ENCODE assay signal across 8 mouse cellular contexts in genomic region chr6:17087485-17087884, GRCm38 (mm10). TPM values are rescaled to one million over a fixed set of nuclear protein-coding genes. Genes with fewer than 3 reads are reported as not detected.
DNase-seq lines count a peak whose midpoint lies in the region; ATAC-seq and TF ChIP-seq lines count a peak whose summit lies in the region.

No protein-coding gene starts in this region.

- no peak for TF ChIP-seq POLR2A in embryonic fibroblast, embryonic 13.5 days (IDR thresholded peaks at IDR 0.05; ENCODE audit: low read depth, low read length)

- H3K27me3 ChIP-seq in heart, embryonic 10.5 days (ENCODE audit: insufficient read depth, poor library complexity, severe bottlenecking): peaks cover 13% of the 10 kb centered on the region; the same call in 1 of the 2 replicates
- H3K27me3 ChIP-seq in heart, embryonic 12.5 days (replicated peaks): peaks cover 48% of the 10 kb centered on the region
- no peaks in the 10 kb centered on the region for H3K27me3 ChIP-seq in kidney, embryonic 16.5 days (ENCODE audit: insufficient read depth, low read length)
- no peaks in the 10 kb centered on the region for H3K27me3 ChIP-seq in liver, embryonic 11.5 days (replicated peaks; ENCODE audit: control insufficient read depth, insufficient read depth, low read length)

- H3K27ac ChIP-seq in heart, embryonic 10.5 days: no peak overlapping the region
- no peak overlapping the region for H3K27ac ChIP-seq in heart, embryonic 12.5 days (ENCODE audit: poor library complexity, severe bottlenecking)
- H3K27ac ChIP-seq in embryonic fibroblast, embryonic 13.5 days (ENCODE audit: insufficient read depth, low read length): no peak overlapping the region
- H3K27ac ChIP-seq in kidney, embryonic 16.5 days (ENCODE audit: low read length): no peak overlapping the region
- H3K27ac ChIP-seq in liver, embryonic 11.5 days (ENCODE audit: low read depth, low read length): no peak overlapping the region

- no peak overlapping the region for H3K4me3 ChIP-seq in heart, embryonic 10.5 days
- no peak overlapping the region for H3K4me3 ChIP-seq in heart, embryonic 12.5 days
- no peak overlapping the region for H3K4me3 ChIP-seq in embryonic fibroblast, embryonic 13.5 days (ENCODE audit: insufficient read depth, low read length)
- H3K4me3 ChIP-seq in kidney, embryonic 16.5 days (ENCODE audit: low read length): no peak overlapping the region
- H3K4me3 ChIP-seq in liver, embryonic 11.5 days (ENCODE audit: low read depth, low read length): no peak overlapping the region

- H3K4me2 ChIP-seq in heart, embryonic 12.5 days: no peak overlapping the region
- H3K4me2 ChIP-seq in kidney, embryonic 16.5 days (replicated peaks; ENCODE audit: low read depth, low read length): no peak overlapping the region
- no peak overlapping the region for H3K4me2 ChIP-seq in liver, embryonic 11.5 days

- H3K4me1 ChIP-seq in heart, embryonic 10.5 days: no peaks in the 10 kb centered on the region
- no peaks in the 10 kb centered on the region for H3K4me1 ChIP-seq in heart, embryonic 12.5 days (replicated peaks)
- H3K4me1 ChIP-seq in embryonic fibroblast, embryonic 13.5 days (ENCODE audit: control insufficient read depth, insufficient read depth, low read length): no peaks in the 10 kb centered on the region; the same call in 1 of the 2 replicates
- H3K4me1 ChIP-seq in kidney, embryonic 16.5 days (ENCODE audit: insufficient read depth, low read length): no peaks in the 10 kb centered on the region
- H3K4me1 ChIP-seq in liver, embryonic 11.5 days (replicated peaks; ENCODE audit: control insufficient read depth, insufficient read depth, low read length): no peaks in the 10 kb centered on the region

- no peak overlapping the region for H3K9ac ChIP-seq in heart, embryonic 12.5 days
- H3K9ac ChIP-seq in kidney, embryonic 16.5 days (replicated peaks; ENCODE audit: low read length): no peak overlapping the region
- no peak overlapping the region for H3K9ac ChIP-seq in liver, embryonic 11.5 days (ENCODE audit: low read depth, low read length)

- no peaks in the 10 kb centered on the region for H3K36me3 ChIP-seq in heart, embryonic 10.5 days
- H3K36me3 ChIP-seq in heart, embryonic 12.5 days: no peaks in the 10 kb centered on the region
- H3K36me3 ChIP-seq in kidney, embryonic 16.5 days (ENCODE audit: insufficient read depth, low read length): no peaks in the 10 kb centered on the region
- H3K36me3 ChIP-seq in liver, embryonic 11.5 days (ENCODE audit: control insufficient read depth, insufficient read depth, low read length): no peaks in the 10 kb centered on the region

- DNase-seq in heart, embryonic 10.5 days (ENCODE audit: low spot score): peak; percentile 79
- peak; percentile 37 for DNase-seq in adrenal gland, adult 8-10 months
- DNase-seq in liver, embryonic 11.5 days (ENCODE audit: low spot score): peak; percentile 51
- DNase-seq in retina, adult 2 months (ENCODE audit: low read depth, low spot score): peak; percentile 29
- DNase-seq in thymus, postnatal 25 days: peak; percentile 81

- H3K9me3 ChIP-seq in heart, embryonic 10.5 days: no peaks in the 10 kb centered on the region
- no peaks in the 10 kb centered on the region for H3K9me3 ChIP-seq in heart, embryonic 12.5 days (replicated peaks)
- H3K9me3 ChIP-seq in kidney, embryonic 16.5 days (ENCODE audit: low read length): no peaks in the 10 kb centered on the region
- H3K9me3 ChIP-seq in liver, embryonic 11.5 days (ENCODE audit: control insufficient read depth, low read length): no peaks in the 10 kb centered on the region

- 61% methylated on average over 6 of the region's 6 CpGs for WGBS in heart, embryonic 10.5 days
- WGBS in heart, embryonic 12.5 days: 61% methylated on average over 6 of the region's 6 CpGs
- WGBS in kidney, embryonic 16.5 days: 67% methylated on average over 6 of the region's 6 CpGs
- WGBS in liver, embryonic 11.5 days: 63% methylated on average over 6 of the region's 6 CpGs

- TF ChIP-seq CTCF in embryonic fibroblast, embryonic 13.5 days (IDR thresholded peaks at IDR 0.05; ENCODE audit: borderline replicate concordance, insufficient read depth, low read length): peak; percentile 14; the same call in 1 of the 2 replicates

- ATAC-seq in heart, embryonic 12.5 days (ENCODE audit: insufficient number of reproducible peaks, low FRiP score): no peak
- ATAC-seq in kidney, embryonic 16.5 days (ENCODE audit: low FRiP score, low TSS enrichment): 0 out of 2 replicates have a peak, but pooled peaks have one; percentile 27
- no peak for ATAC-seq in liver, embryonic 11.5 days (replicated peaks; ENCODE audit: low FRiP score)

RNA-seq across cellular contexts. Expression of gene Tes, which starts 22.5 kb away (rescaled TPM):
- polyA plus RNA-seq in heart, embryonic 10.5 days (2016; fragmentation: Nextera tagmentation; extraction: Ambion mirVana): 12.3 and 38.0 TPM in 2 replicates
- 10.2 and 13.6 TPM in 2 replicates for polyA plus RNA-seq in heart, embryonic 12.5 days (2016; fragmentation: Nextera tagmentation; extraction: Ambion mirVana)
- 10 to 100 TPM in 1 of 4 experiments, 1 to 10 TPM in 3; 6.7 to 10.4 (median 7.9) TPM for total RNA-seq in adrenal gland, adult 8-10 months (2022)
- 94.4 and 136 TPM in 2 replicates for polyA plus RNA-seq in embryonic fibroblast, embryonic 13.5 days (2011; ENCODE audit: insufficient read length, low read depth, missing spikeins)
- 77.5 and 82.6 TPM in 2 replicates for polyA plus RNA-seq in kidney, embryonic 16.5 days (2015; fragmentation: Nextera tagmentation; extraction: Ambion mirVana)
- polyA plus RNA-seq in liver, embryonic 11.5 days (2014; fragmentation: Nextera tagmentation; extraction: Ambion mirVana): 20.5 and 22.0 TPM in 2 replicates

Comparison
In these comparisons a context has a peak if more than half of its experiments do, and no peak if none do; other contexts are left out.
1. DNase-seq: peak in every context shown above with its lines; median percentile 81 in thymus, postnatal 25 days; 79 in heart, embryonic 10.5 days; 51 in liver, embryonic 11.5 days; 37 in adrenal gland, adult 8-10 months; 29 in retina, adult 2 months.